Mouse (Mus musculus) intestine, postnatal 0 days (tissue): ENCODE data around the gene Olfr1346. TPM values are rescaled to one million over a fixed set of nuclear protein-coding genes. Genes with fewer than 3 reads are reported as not detected.
"Not testable (repeated sequence)": the region's sequence is repeated elsewhere in the genome, so short reads cannot be mapped to it uniquely, and the experiment has no call there.

Experiments
- ATAC-seq: fragments of 200-750 bp; cut with Nextera tagmentation; 2 replicates; pipeline ENCODE4 v1.8.0; 2017; ENCODE audit warnings: mild to moderate bottlenecking, moderate TSS enrichment, moderate library complexity
- H3K27ac ChIP-seq: fragments of 300-500 bp; sonication (generic); 2 replicates; pipeline ENCODE4 v1.5.1; 2014; ENCODE audit warnings: mild to moderate bottlenecking, low read depth, low read length, moderate library complexity
- H3K27me3 ChIP-seq: fragments of 300-500 bp; sonication (generic); replicated peaks from 2 replicates; pipeline ENCODE4 v1.6.1; 2014; ENCODE audit warnings: low read length, mixed read lengths; ENCODE audit not compliant: control insufficient read depth, insufficient read depth
- H3K36me3 ChIP-seq: fragments of 300-500 bp; sonication (generic); 2 replicates; pipeline ENCODE4 v1.6.1; 2014; ENCODE audit warnings: mild to moderate bottlenecking, moderate library complexity; ENCODE audit not compliant: control insufficient read depth, insufficient read depth
- H3K4me1 ChIP-seq: fragments of 300-500 bp; sonication (generic); replicated peaks from 2 replicates; pipeline ENCODE4 v1.6.1; 2014; ENCODE audit warnings: antibody characterized with exemption, low read length, mixed read lengths; ENCODE audit not compliant: control insufficient read depth, insufficient read depth
- H3K4me2 ChIP-seq: fragments of 300-500 bp; sonication (generic); replicated peaks from 2 replicates; pipeline ENCODE4 v1.6.1; 2014; ENCODE audit warnings: low read depth, mild to moderate bottlenecking, moderate library complexity
- H3K4me3 ChIP-seq: fragments of 300-500 bp; sonication (generic); 2 replicates; pipeline ENCODE4 v1.5.1; 2014; ENCODE audit warnings: low read depth, low read length
- H3K9ac ChIP-seq: fragments of 300-500 bp; sonication (generic); 2 replicates; pipeline ENCODE4 v1.6.1; 2014; ENCODE audit warnings: mild to moderate bottlenecking, low read depth, low read length
- H3K9me3 ChIP-seq: fragments of 300-500 bp; sonication (generic); 2 replicates; pipeline ENCODE4 v1.6.1; 2016; ENCODE audit warnings: mixed run types; ENCODE audit not compliant: control insufficient read depth
- CTCF ChIP-seq: sonication (generic); IDR thresholded peaks from 2 replicates; pipeline ENCODE4 v1.5.1; 2016; ENCODE audit warnings: low read depth, mild to moderate bottlenecking, control low read depth, antibody characterized with exemption, moderate library complexity
- WGBS: fragments of 180-500 bp; shearing (Covaris S2); extraction: QIAGEN DNeasy Blood & Tissue Kit; methylation state at CpG from one replicate; pipeline ENCODE4 v1.1.7; 2014; 5-methylcytosine and 5-hydroxymethylcytosine counted together
- polyA plus RNA-seq: library from polyadenylated mRNA; unstranded; fragments of >200 nt; fragmentation: Nextera tagmentation; extraction: Ambion mirVana; gene quantifications from 2 replicates; pipeline ENCODE4 v1.2.1, GENCODE M21; 2015

Gene Olfr1346
- polyA plus RNA-seq, 1 experiment from 2014 or later, result not detected

GRCm38 (mm10) chr7:6455868-6456267 lies 11.0 kb upstream of the Olfr1346 start, which contains the start of gene Olfr1336:
TSS of gene Olfr1336 (plus strand) at chr7:6456168.
- no peak for TF ChIP-seq CTCF
- Histone ChIP-seq H3K4me3 (no peak within 1 kb of the TSS), H3K4me1 (no peaks in the 10 kb centered on the region), H3K36me3 (no peaks in the 10 kb centered on the region), H3K27ac (no peak within 1 kb of the TSS), H3K27me3 (no peaks in the 10 kb centered on the region), H3K4me2 (no peak within 1 kb of the TSS), H3K9me3 (no peaks in the 10 kb centered on the region), H3K9ac (no peak within 1 kb of the TSS)
- ATAC-seq, result no peak

DNA sequence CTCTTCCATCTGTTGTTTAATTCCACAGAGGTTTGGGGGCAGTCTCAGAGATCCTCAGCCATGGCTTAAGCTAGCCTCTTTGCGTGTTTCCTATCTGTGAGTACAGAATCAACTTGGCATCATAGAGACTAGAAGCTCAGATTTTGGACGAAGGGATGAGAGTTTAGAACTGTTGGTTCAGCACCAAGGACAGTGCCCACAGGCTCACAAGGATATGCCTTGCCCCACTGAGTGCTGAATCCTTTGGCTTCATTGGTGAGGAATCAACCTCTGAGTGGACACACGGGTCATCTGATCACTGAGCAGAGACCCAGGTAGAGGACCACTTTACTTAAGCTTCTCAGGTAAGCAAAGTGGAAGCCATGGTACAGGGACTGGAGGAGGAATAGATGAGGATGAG lies 10.5 kb upstream of the Olfr1346 start:
- 40% methylated on average over 3 of the region's 3 CpGs for WGBS
- Histone ChIP-seq H3K9ac (no peak overlapping the region), H3K9me3 (no peaks in the 10 kb centered on the region), H3K36me3 (no peaks in the 10 kb centered on the region), H3K4me3 (no peak overlapping the region), H3K27me3 (no peaks in the 10 kb centered on the region), H3K4me1 (no peaks in the 10 kb centered on the region), H3K4me2 (no peak overlapping the region), H3K27ac (no peak overlapping the region)
- ATAC-seq, result no peak
- TF ChIP-seq CTCF, result no peak

- H3K4me1 ChIP-seq, H3K4me3 ChIP-seq, H3K27ac ChIP-seq, H3K9ac ChIP-seq, H3K9me3 ChIP-seq, ATAC-seq, H3K27me3 ChIP-seq, H3K36me3 ChIP-seq, H3K4me2 ChIP-seq: not testable (repeated sequence)
- whole genome bisulfite sequencing, result 50% methylated on average over 2 of the region's 2 CpGs
These were observed 10.7 kb downstream of the Olfr1346 start for GRCm38 (mm10) chr7:6477633-6478032.

GRCm38 (mm10) chr7:6486841-6487240 lies 19.9 kb downstream of the Olfr1346 start, which contains the start of gene Olfr5:
TSS of gene Olfr5 (minus strand) at chr7:6486941.
- no peak for TF ChIP-seq CTCF
- Histone ChIP-seq H3K4me2 (no peak within 1 kb of the TSS), H3K36me3 (no peaks in the 10 kb centered on the region), H3K9me3 (no peaks in the 10 kb centered on the region), H3K27me3 (no peaks in the 10 kb centered on the region), H3K4me1 (no peaks in the 10 kb centered on the region), H3K27ac (no peak within 1 kb of the TSS), H3K4me3 (no peak within 1 kb of the TSS), H3K9ac (no peak within 1 kb of the TSS)
- WGBS, result 18% methylated on average over 2 of the region's 2 CpGs
- no peak for ATAC-seq

DNA sequence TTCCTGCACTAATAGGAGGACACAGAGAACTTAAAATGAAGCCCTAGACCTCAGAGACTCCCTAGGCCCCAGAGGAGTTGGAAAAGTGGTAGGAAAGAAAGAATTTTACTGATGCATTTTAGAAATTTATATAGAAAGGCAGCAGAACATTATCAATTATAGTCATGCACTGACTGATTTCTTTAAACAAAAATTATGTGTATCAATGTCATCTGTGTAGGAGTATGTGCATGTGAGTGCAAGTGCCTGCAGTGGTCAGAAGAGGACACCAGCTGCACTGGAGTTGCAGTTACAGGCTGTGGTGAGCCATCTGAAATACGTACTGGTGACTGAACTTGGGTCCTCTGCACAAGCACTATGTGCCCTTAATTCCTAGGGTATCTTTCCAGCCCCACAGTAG lies 32.8 kb downstream of the Olfr1346 start, which contains the start of gene Olfr1347:
Gene Olfr1347 (minus strand): TSS at position 101 of the 400 bp plus-strand sequence.
- no peaks in the 10 kb centered on the region for H3K36me3 ChIP-seq
- no peaks in the 10 kb centered on the region for H3K27me3 ChIP-seq
- no peak within 1 kb of the TSS for H3K4me3 ChIP-seq
- no peak within 1 kb of the TSS for H3K4me2 ChIP-seq
- no peak within 1 kb of the TSS for H3K9ac ChIP-seq
- TF ChIP-seq CTCF, result no peak
- ATAC-seq, result no peak
- H3K4me1 ChIP-seq, result no peaks in the 10 kb centered on the region
- H3K9me3 ChIP-seq, result no peaks in the 10 kb centered on the region
- 52% methylated on average over 1 of the region's 1 CpGs for WGBS
- no peak within 1 kb of the TSS for H3K27ac ChIP-seq

DNA sequence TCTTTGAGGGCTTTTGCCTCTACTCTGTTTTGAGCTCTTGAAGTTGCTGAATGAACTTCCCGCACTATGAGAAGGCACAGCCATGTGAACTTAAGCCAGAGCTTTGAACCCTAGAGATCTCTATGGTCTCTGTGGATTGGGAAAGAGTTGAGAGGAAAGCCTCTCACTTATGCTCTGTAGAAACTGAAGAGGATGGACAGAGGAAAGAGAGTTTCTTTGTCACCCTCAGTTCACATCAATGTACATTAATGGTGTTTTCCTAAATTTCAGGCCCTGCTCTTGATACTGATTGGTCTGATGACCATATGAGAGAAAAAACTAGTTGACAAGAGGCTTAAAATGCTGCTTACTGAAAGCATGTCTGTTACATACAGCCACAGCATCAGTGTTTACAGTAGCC lies 41.7 kb downstream of the Olfr1346 start, which contains the start of gene Olfr1348:
Gene Olfr1348 (minus strand): TSS at position 101 of the 400 bp plus-strand sequence.
- no peaks in the 10 kb centered on the region for H3K36me3 ChIP-seq
- 87% methylated on average over 1 of the region's 1 CpGs for WGBS
- no peaks in the 10 kb centered on the region for H3K9me3 ChIP-seq
- H3K9ac ChIP-seq, result no peak within 1 kb of the TSS
- H3K4me3 ChIP-seq, result no peak within 1 kb of the TSS
- no peaks in the 10 kb centered on the region for H3K4me1 ChIP-seq
- no peak for ATAC-seq
- no peak for TF ChIP-seq CTCF
- no peak within 1 kb of the TSS for H3K4me2 ChIP-seq
- no peak within 1 kb of the TSS for H3K27ac ChIP-seq
- no peaks in the 10 kb centered on the region for H3K27me3 ChIP-seq

DNA sequence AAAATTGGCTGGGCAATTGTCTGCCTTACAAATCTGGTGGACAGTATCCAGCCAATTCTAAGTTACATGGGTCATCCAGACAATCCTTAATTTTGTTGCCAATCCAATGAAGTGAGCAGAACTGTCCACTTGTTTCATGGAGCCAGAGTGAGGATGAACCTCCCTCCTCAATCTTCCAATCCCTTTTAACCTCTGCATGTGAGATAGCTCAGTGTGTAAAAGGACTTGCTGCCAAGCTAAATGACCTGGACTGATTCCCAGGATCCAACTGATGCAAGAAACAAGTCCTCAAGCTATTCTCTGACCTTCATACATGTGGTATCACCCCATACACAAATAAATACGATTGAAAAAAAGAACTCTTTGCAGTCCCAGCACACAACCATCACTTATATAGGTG lies 54.8 kb downstream of the Olfr1346 start:
- Histone ChIP-seq H3K4me1 (no peaks in the 10 kb centered on the region), H3K9me3 (no peaks in the 10 kb centered on the region), H3K27ac (no peak overlapping the region), H3K4me2 (no peak overlapping the region), H3K27me3 (no peaks in the 10 kb centered on the region), H3K36me3 (no peaks in the 10 kb centered on the region), H3K9ac (no peak overlapping the region), H3K4me3 (no peak overlapping the region)
- no peak for TF ChIP-seq CTCF
- 20% methylated on average over 1 of the region's 1 CpGs for WGBS
- no peak for ATAC-seq
